Mouse (Mus musculus) erythroblast, embryonic 14.5 days (primary cell): ENCODE results near the gene Zc3h13.

Source experiments
- GATA1 ChIP-seq: IDR thresholded peaks from 2 replicates; pipeline ENCODE4 v1.6.1; 2012; ENCODE audit warnings: low read length, inconsistent platforms, mixed read lengths
- TAL1 ChIP-seq: IDR thresholded peaks from 3 replicates; pipeline ENCODE4 v1.6.1; 2012; ENCODE audit warnings: low read length, inconsistent platforms, mixed read lengths

DNA sequence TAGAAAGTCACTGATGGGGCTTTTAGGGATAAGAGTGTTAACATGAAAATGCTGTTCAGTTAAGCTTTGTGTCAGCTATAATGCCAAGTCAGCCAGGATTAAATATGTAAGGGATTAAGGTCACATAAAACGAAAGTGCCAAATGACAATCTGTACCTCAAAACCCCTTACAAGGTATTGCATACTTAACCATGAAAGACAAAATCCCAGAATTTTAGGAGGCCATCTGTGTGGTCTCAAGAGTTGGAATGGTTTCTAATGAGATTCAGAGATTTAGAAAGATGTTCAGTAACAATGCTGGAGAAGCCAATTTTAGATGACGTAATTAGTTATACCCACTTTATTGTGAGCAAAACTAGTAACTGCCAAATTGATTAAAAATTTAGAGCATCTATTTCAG lies 30.3 kb downstream of the Zc3h13 start:
- TF ChIP-seq TAL1 (no peak), GATA1 (no peak)
